8 mouse cellular contexts compared by ENCODE assay signal in the genomic region with DNA sequence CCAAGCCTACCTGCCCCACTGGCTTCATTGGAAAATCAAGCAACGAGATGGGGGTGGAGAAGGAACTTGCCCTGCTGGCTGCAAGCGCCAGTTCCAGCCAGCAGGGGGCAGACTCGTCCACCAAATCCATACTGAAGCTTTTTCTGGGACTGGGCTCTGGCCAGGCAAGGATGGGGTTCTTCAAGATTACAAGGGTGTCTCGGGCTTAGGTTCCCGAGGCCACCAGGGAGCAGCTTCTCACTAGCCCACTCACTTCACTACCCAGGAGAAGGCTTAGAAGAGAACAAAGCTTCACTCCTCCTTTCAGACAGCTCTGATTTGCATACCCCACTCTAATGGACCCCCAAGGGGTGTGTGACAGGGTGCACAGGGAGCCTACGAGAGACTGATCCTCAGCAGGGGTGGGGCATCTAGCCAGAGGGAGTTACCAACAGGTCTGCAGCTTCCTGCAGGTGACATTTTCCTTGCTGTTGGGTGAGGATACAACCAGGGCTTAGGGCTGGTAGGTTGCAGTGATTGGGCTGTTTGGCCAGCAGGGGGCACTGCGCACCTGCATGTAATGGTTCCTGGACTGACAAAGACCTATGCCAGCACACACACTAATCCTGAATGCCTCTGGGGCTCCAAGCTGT. TPM values are rescaled to one million over a fixed set of nuclear protein-coding genes. Genes with fewer than 3 reads are reported as not detected.
DNase-seq lines count a peak whose midpoint lies in the region; ATAC-seq lines count a peak whose summit lies in the region.

No protein-coding gene starts in this region.

- H3K27ac ChIP-seq in hindbrain, embryonic 15.5 days (replicated peaks), result no peak overlapping the region; the same call in 1 of the 2 replicates

- DNase-seq in R1 (ENCODE audit: low read depth, low spot score), result peak; percentile 91
- peak; percentile 96 to 97 for DNase-seq in cerebellum, postnatal 14 days
- DNase-seq in frontal cortex, postnatal 25 days (ENCODE audit: low spot score in 2 of 2), result peak; percentile 73 to 87
- DNase-seq in layer of hippocampus, postnatal 36 days, result peak; percentile 85 to 87
- peak; percentile 84 for DNase-seq in lung, postnatal 25 days (ENCODE audit: low spot score)
- peak; percentile 91 for DNase-seq in retina, postnatal 1 day
- peak; percentile 66 for DNase-seq in urinary bladder, adult 2 months (ENCODE audit: low spot score)

- 0% methylated on average over 7 of the region's 7 CpGs for WGBS in hindbrain, embryonic 15.5 days

- H3K9me3 ChIP-seq in hindbrain, embryonic 15.5 days, result no peaks in the 10 kb centered on the region

- 0 out of 2 replicates have a peak overlapping the region, but pooled peaks have one; percentile 12 for H3K4me2 ChIP-seq in hindbrain, embryonic 15.5 days

- peaks cover 29% of the 10 kb centered on the region for H3K27me3 ChIP-seq in hindbrain, embryonic 15.5 days

- H3K4me3 ChIP-seq in hindbrain, embryonic 15.5 days, result no peak overlapping the region

- H3K36me3 ChIP-seq in hindbrain, embryonic 15.5 days, result no peaks in the 10 kb centered on the region

- no peak overlapping the region for H3K9ac ChIP-seq in hindbrain, embryonic 15.5 days

- H3K4me1 ChIP-seq in hindbrain, embryonic 15.5 days (replicated peaks), result peaks cover 26% of the 10 kb centered on the region

- ATAC-seq in hindbrain, embryonic 15.5 days (ENCODE audit: low FRiP score, low read depth), result peak; percentile 85

RNA-seq across cellular contexts. Expression of gene Aqp6, which starts 5.0 kb away (rescaled TPM):
- polyA plus RNA-seq in hindbrain, embryonic 15.5 days (2015; fragmentation: Nextera tagmentation; extraction: Ambion mirVana), result 0.78 and 1.00 TPM in 2 replicates
- total RNA-seq in layer of hippocampus, postnatal 36 days (2021), result under 1 TPM in 1 of 2 experiments, not detected in 1; 0.25 TPM
- polyA plus RNA-seq in urinary bladder, adult 2 months (2012; rRNA removed), result 0.03 and 0.07 TPM in 2 replicates

RNA-seq across cellular contexts. Expression of gene Aqp5, which starts 5.6 kb away (rescaled TPM):
- 1.3 and 2.4 TPM in 2 replicates for polyA plus RNA-seq in hindbrain, embryonic 15.5 days (2015; fragmentation: Nextera tagmentation; extraction: Ambion mirVana)
- not detected for total RNA-seq in layer of hippocampus, postnatal 36 days (2021)
- 0.86 and 1.3 TPM in 2 replicates for polyA plus RNA-seq in urinary bladder, adult 2 months (2012; rRNA removed)

RNA-seq across cellular contexts. Expression of gene Aqp2, which starts 17.3 kb away (rescaled TPM):
- polyA plus RNA-seq in hindbrain, embryonic 15.5 days (2015; fragmentation: Nextera tagmentation; extraction: Ambion mirVana), result not detected in 2 replicates
- total RNA-seq in layer of hippocampus, postnatal 36 days (2021), result not detected
- not detected in 2 replicates for polyA plus RNA-seq in urinary bladder, adult 2 months (2012; rRNA removed)

RNA-seq across cellular contexts. Expression of gene Racgap1, which starts 55.3 kb away (rescaled TPM):
- 63.3 and 67.1 TPM in 2 replicates for polyA plus RNA-seq in hindbrain, embryonic 15.5 days (2015; fragmentation: Nextera tagmentation; extraction: Ambion mirVana)
- 1 to 10 TPM; 5.2 TPM for total RNA-seq in layer of hippocampus, postnatal 36 days (2021)
- 5.4 and 6.1 TPM in 2 replicates for polyA plus RNA-seq in urinary bladder, adult 2 months (2012; rRNA removed)
